Mouse (Mus musculus) right cerebral cortex, postnatal 4 days (tissue): ENCODE measurements around the gene Srprb.

Source experiments
- DNase-seq: peaks from one replicate; pipeline ENCODE4 v3.0.0-alpha.2; 2022

Srprb gene

GRCm38 (mm10) chr9:103143881-103144280 is 58.1 kb downstream of the Srprb start:
- no peak for DNase-seq

- DNase-seq: no peak
These were observed 60.7 kb downstream of the Srprb start for GRCm38 (mm10) chr9:103141266-103141665.

- no peak for DNase-seq
These were observed 61.6 kb downstream of the Srprb start for GRCm38 (mm10) chr9:103140384-103140783.

- no peak for DNase-seq
These were observed 62.5 kb downstream of the Srprb start for GRCm38 (mm10) chr9:103139481-103139880.
